Mouse (Mus musculus): ENCODE results near the gene 4833427G06Rik. TPM values are rescaled to one million over a fixed set of nuclear protein-coding genes. Genes with fewer than 3 reads are reported as not detected.

4833427G06Rik gene
- total and polyA plus RNA-seq, 2 experiments from 2014 or later = 1.0 to 2.0 TPM

GRCm38 (mm10) chr9:51075780-51076179 is 26.1 kb downstream of the 4833427G06Rik start:
- no peaks in the 10 kb centered on the region for H3K36me3 ChIP-seq (ENCODE audit: insufficient read depth, low read length)
- peak overlapping the region; percentile 61 for H3K4me2 ChIP-seq (ENCODE audit: low read depth, low read length)
- 34% methylated on average over 3 of the region's 3 CpGs for WGBS
- H3K9ac ChIP-seq (replicated peaks; ENCODE audit: low read length) = no peak overlapping the region
- peak; percentile 52 for DNase-seq (ENCODE audit: low spot score)
- no peaks in the 10 kb centered on the region for H3K27me3 ChIP-seq (ENCODE audit: insufficient read depth, low read length)
- ATAC-seq = no peak
- TF ChIP-seq CTCF (IDR thresholded peaks at IDR 0.05; ENCODE audit: low read depth) = no peak
- no peaks in the 10 kb centered on the region for H3K9me3 ChIP-seq (ENCODE audit: low read length)
- H3K4me1 ChIP-seq (ENCODE audit: insufficient read depth, low read length) = 0 out of 2 replicates have a peak, but pooled peaks cover 5% of the 10 kb centered on the region
- no peak overlapping the region for H3K4me3 ChIP-seq (ENCODE audit: low read length)
- H3K27ac ChIP-seq = no peak overlapping the region

- TF ChIP-seq CTCF (IDR thresholded peaks at IDR 0.05; ENCODE audit: low read depth) = no peak
- Histone ChIP-seq H3K4me1 (ENCODE audit: insufficient read depth, low read length) (no peaks in the 10 kb centered on the region), H3K4me3 (ENCODE audit: low read length) (no peak overlapping the region), H3K4me2 (ENCODE audit: low read depth, low read length) (no peak overlapping the region), H3K36me3 (ENCODE audit: insufficient read depth, low read length) (no peaks in the 10 kb centered on the region), H3K9me3 (ENCODE audit: low read length) (no peaks in the 10 kb centered on the region), H3K27me3 (ENCODE audit: insufficient read depth, low read length) (no peaks in the 10 kb centered on the region), H3K9ac (replicated peaks; ENCODE audit: low read length) (no peak overlapping the region), H3K27ac (no peak overlapping the region)
- ATAC-seq (no peak), DNase-seq (ENCODE audit: low spot score) (no peak)
- 85% methylated on average over 4 of the region's 4 CpGs for WGBS
Observed at GRCm38 (mm10) chr9:51070801-51071200, 31.1 kb downstream of the 4833427G06Rik start.

GRCm38 (mm10) chr9:51068202-51068601 is 33.7 kb downstream of the 4833427G06Rik start:
- Histone ChIP-seq H3K36me3 (ENCODE audit: insufficient read depth, low read length) (no peaks in the 10 kb centered on the region), H3K4me1 (ENCODE audit: insufficient read depth, low read length) (no peaks in the 10 kb centered on the region), H3K9ac (replicated peaks; ENCODE audit: low read length) (no peak overlapping the region), H3K27me3 (ENCODE audit: insufficient read depth, low read length) (no peaks in the 10 kb centered on the region), H3K4me2 (ENCODE audit: low read depth, low read length) (no peak overlapping the region), H3K27ac (no peak overlapping the region), H3K4me3 (ENCODE audit: low read length) (no peak overlapping the region), H3K9me3 (ENCODE audit: low read length) (no peaks in the 10 kb centered on the region)
- DNase-seq (ENCODE audit: low spot score) (peak; percentile 43), ATAC-seq (no peak)
- 36% methylated on average over 3 of the region's 3 CpGs for WGBS
- TF ChIP-seq CTCF (IDR thresholded peaks at IDR 0.05; ENCODE audit: low read depth) = no peak

GRCm38 (mm10) chr9:51060601-51061000 is 41.3 kb downstream of the 4833427G06Rik start, which contains the start of gene Btg4:
Btg4 (plus strand) TSS chr9:51060901.
- H3K4me1 ChIP-seq (ENCODE audit: insufficient read depth, low read length) = no peaks in the 10 kb centered on the region
- no peak within 1 kb of the TSS for H3K9ac ChIP-seq (replicated peaks; ENCODE audit: low read length)
- H3K4me2 ChIP-seq (ENCODE audit: low read depth, low read length) = no peak within 1 kb of the TSS
- no peaks in the 10 kb centered on the region for H3K9me3 ChIP-seq (ENCODE audit: low read length)
- H3K36me3 ChIP-seq (ENCODE audit: insufficient read depth, low read length) = no peaks in the 10 kb centered on the region
- H3K4me3 ChIP-seq (ENCODE audit: low read length) = no peak within 1 kb of the TSS
- no peak for TF ChIP-seq CTCF (IDR thresholded peaks at IDR 0.05; ENCODE audit: low read depth)
- no peaks in the 10 kb centered on the region for H3K27me3 ChIP-seq (ENCODE audit: insufficient read depth, low read length)
- no peak for DNase-seq (ENCODE audit: low spot score)
- no peak for ATAC-seq
- WGBS = 87% methylated on average over 2 of the region's 2 CpGs
- no peak within 1 kb of the TSS for H3K27ac ChIP-seq

DNA sequence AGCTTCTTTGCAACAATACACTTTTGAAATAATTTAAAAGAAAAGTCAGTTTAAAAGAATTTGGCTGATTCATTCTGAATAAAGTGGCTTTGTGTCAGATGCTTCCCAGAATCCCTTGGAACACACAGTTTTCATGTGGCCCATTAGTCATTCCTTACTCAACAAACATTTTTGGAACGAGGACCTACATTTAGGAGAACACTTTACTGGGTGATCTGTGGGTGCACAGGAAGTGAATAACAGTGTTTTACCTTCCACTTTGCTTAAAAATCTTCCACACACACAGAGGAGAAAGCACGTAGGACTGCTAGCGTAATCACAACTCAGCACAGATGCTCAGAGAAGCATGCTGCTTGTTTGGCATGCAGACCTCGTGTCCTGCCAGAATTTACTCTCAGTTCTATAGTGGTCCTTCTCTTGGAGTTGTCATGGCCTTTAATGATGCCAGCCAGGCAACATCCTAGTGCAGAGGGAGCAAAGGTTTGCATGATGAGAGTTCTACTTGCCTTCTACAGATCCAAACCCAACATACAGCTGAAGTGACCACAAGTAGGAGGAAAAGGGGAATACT is 42.8 kb downstream of the 4833427G06Rik start:
- WGBS = 47% methylated on average over 4 of the region's 4 CpGs
- H3K4me1 ChIP-seq (ENCODE audit: insufficient read depth, low read length) = no peaks in the 10 kb centered on the region
- H3K4me2 ChIP-seq (ENCODE audit: low read depth, low read length) = no peak overlapping the region
- H3K27me3 ChIP-seq (ENCODE audit: insufficient read depth, low read length) = no peaks in the 10 kb centered on the region
- H3K9me3 ChIP-seq (ENCODE audit: low read length) = no peaks in the 10 kb centered on the region
- H3K4me3 ChIP-seq (ENCODE audit: low read length) = no peak overlapping the region
- no peaks in the 10 kb centered on the region for H3K36me3 ChIP-seq (ENCODE audit: insufficient read depth, low read length)
- H3K9ac ChIP-seq (replicated peaks; ENCODE audit: low read length) = no peak overlapping the region
- TF ChIP-seq CTCF (IDR thresholded peaks at IDR 0.05; ENCODE audit: low read depth) = no peak
- no peak for DNase-seq (ENCODE audit: low spot score)
- ATAC-seq = no peak
- H3K27ac ChIP-seq = no peak overlapping the region

DNA sequence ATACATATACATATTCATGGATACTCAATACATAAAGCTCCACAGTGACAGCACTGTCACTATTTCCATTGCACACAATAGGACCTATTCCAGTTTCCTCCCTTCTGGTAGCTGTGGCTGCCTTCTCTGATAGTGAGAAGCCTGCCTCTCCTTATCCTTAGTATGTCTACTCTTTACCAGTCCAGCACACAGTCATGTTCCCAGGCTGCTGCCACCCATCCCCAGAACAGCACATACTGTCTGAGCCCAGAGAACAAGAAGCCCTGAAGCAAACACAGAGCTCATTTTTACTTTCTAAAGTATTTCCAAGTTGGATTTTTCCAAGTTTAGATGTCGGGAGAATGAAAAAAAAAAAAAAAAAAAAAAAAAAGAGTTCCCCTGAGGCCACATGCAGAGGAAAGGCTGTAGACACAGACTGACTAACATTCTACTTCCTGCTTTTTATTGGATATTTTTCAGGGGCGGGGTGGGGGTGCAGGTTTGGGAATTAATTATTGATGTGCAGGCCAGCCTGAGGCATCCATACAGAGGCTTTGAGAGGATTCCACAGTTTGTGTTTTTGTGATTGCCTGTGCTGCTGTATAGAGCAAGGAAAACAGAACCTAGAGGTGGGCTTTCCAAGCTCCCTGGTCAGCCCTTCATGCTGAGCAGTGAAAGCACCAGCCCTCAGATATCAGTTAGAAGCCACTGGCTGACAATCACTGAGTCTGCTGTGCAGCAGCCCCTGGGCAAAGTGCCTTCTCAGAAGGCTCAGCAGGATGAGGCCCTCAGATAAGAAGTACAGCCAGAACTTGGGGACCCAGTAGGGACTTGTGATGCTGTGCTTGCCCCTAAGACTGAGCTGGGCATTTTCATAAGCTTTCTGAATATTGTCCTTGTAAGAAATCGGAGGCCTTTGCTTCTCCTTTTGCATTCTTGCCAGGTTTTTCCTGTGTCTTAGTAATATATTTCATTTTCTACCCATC is 45.2 kb downstream of the 4833427G06Rik start:
- Histone ChIP-seq H3K4me2 (ENCODE audit: low read depth, low read length) (no peak overlapping the region), H3K27ac (no peak overlapping the region), H3K36me3 (ENCODE audit: insufficient read depth, low read length) (no peaks in the 10 kb centered on the region), H3K4me1 (ENCODE audit: insufficient read depth, low read length) (no peaks in the 10 kb centered on the region), H3K4me3 (ENCODE audit: low read length) (no peak overlapping the region), H3K9ac (replicated peaks; ENCODE audit: low read length) (no peak overlapping the region), H3K9me3 (ENCODE audit: low read length) (no peaks in the 10 kb centered on the region), H3K27me3 (ENCODE audit: insufficient read depth, low read length) (no peaks in the 10 kb centered on the region)
- TF ChIP-seq CTCF (IDR thresholded peaks at IDR 0.05; ENCODE audit: low read depth) = no peak
- 73% methylated on average over 3 of the region's 3 CpGs for WGBS
- no peak for DNase-seq (ENCODE audit: low spot score)
- no peak for ATAC-seq
